Mouse (Mus musculus) intestine, embryonic 16.5 days (tissue): ENCODE results near the gene Ptgdr2. TPM values are rescaled to one million over a fixed set of nuclear protein-coding genes. Genes with fewer than 3 reads are reported as not detected.

Source experiments
- ATAC-seq: fragments of 200-750 bp; cut with Nextera tagmentation; 2 replicates; pipeline ENCODE4 v1.8.0; 2017; ENCODE audit warnings: moderate TSS enrichment, moderate library complexity
- H3K27ac ChIP-seq: fragments of 300-500 bp; sonication (generic); 2 replicates; pipeline ENCODE4 v1.5.1; 2014; ENCODE audit warnings: mild to moderate bottlenecking, low read length
- H3K27me3 ChIP-seq: fragments of 300-500 bp; sonication (generic); replicated peaks from 2 replicates; pipeline ENCODE4 v1.6.1; 2014; ENCODE audit warnings: low read length, control low read depth, mixed read lengths; ENCODE audit not compliant: control insufficient read depth, insufficient read depth
- H3K36me3 ChIP-seq: fragments of 300-500 bp; sonication (generic); 2 replicates; pipeline ENCODE4 v1.6.1; 2014; ENCODE audit warnings: low read length, control low read depth; ENCODE audit not compliant: control insufficient read depth, insufficient read depth
- H3K4me1 ChIP-seq: fragments of 300-500 bp; sonication (generic); 2 replicates; pipeline ENCODE4 v1.6.1; 2014; ENCODE audit warnings: low read length, control low read depth, mixed read lengths; ENCODE audit not compliant: control insufficient read depth, insufficient read depth
- H3K4me2 ChIP-seq: fragments of 300-500 bp; sonication (generic); 2 replicates; pipeline ENCODE4 v1.6.1; 2014; ENCODE audit warnings: low read depth, low read length, control low read depth
- H3K4me3 ChIP-seq: fragments of 300-500 bp; sonication (generic); 2 replicates; pipeline ENCODE4 v1.5.1; 2014; ENCODE audit warnings: mild to moderate bottlenecking, low read length
- H3K9ac ChIP-seq: fragments of 300-500 bp; sonication (generic); 2 replicates; pipeline ENCODE4 v1.6.1; 2014; ENCODE audit warnings: low read depth, low read length
- H3K9me3 ChIP-seq: fragments of 300-500 bp; sonication (generic); 2 replicates; pipeline ENCODE4 v1.6.1; 2016; ENCODE audit warnings: low read length, control low read depth; ENCODE audit not compliant: control insufficient read depth
- WGBS: fragments of 180-500 bp; shearing (Covaris S2); extraction: QIAGEN DNeasy Blood & Tissue Kit; methylation state at CpG from one replicate; pipeline ENCODE4 v1.1.7; 2014; 5-methylcytosine and 5-hydroxymethylcytosine counted together
- polyA plus RNA-seq: library from polyadenylated mRNA; unstranded; fragments of >200 nt; fragmentation: Nextera tagmentation; extraction: Ambion mirVana; gene quantifications from 2 replicates; pipeline ENCODE4 v1.2.1, GENCODE M21; 2015

The Ptgdr2 gene
- polyA plus RNA-seq, 1 experiment from 2014 or later: 0.05 TPM

GRCm38 (mm10) chr19:10976318-10976717 is 39.4 kb downstream of the Ptgdr2 start:
- WGBS: 42% methylated on average over 4 of the region's 4 CpGs
- Histone ChIP-seq H3K27me3 (no peaks in the 10 kb centered on the region), H3K4me3 (no peak overlapping the region), H3K27ac (no peak overlapping the region), H3K4me2 (no peak overlapping the region), H3K9ac (no peak overlapping the region), H3K4me1 (peaks cover 30% of the 10 kb centered on the region), H3K36me3 (no peaks in the 10 kb centered on the region), H3K9me3 (no peaks in the 10 kb centered on the region)
- ATAC-seq: no peak

- Histone ChIP-seq H3K27ac (no peak overlapping the region), H3K27me3 (no peaks in the 10 kb centered on the region), H3K4me3 (no peak overlapping the region), H3K36me3 (no peaks in the 10 kb centered on the region), H3K4me2 (peak overlapping the region; percentile 29), H3K9ac (no peak overlapping the region; the same call in 1 of the 2 replicates), H3K9me3 (no peaks in the 10 kb centered on the region), H3K4me1 (peaks cover 16% of the 10 kb centered on the region)
- ATAC-seq: peak; percentile 30
- 14% methylated on average over 18 of the region's 18 CpGs for WGBS
Measured at GRCm38 (mm10) chr19:10979184-10980168, 42.5 kb downstream of the Ptgdr2 start.

GRCm38 (mm10) chr19:10980210-10980609 is 43.2 kb downstream of the Ptgdr2 start:
- Histone ChIP-seq H3K9ac (no peak overlapping the region), H3K4me2 (no peak overlapping the region), H3K27me3 (no peaks in the 10 kb centered on the region), H3K27ac (no peak overlapping the region), H3K36me3 (no peaks in the 10 kb centered on the region), H3K4me1 (peaks cover 10% of the 10 kb centered on the region; the same call in 1 of the 2 replicates), H3K9me3 (no peaks in the 10 kb centered on the region), H3K4me3 (no peak overlapping the region)
- WGBS: 87% methylated on average over 5 of the region's 5 CpGs
- peak; percentile 7; the same call in 1 of the 2 replicates for ATAC-seq

- Histone ChIP-seq H3K27ac (no peak overlapping the region), H3K9ac (no peak overlapping the region), H3K9me3 (no peaks in the 10 kb centered on the region), H3K27me3 (no peaks in the 10 kb centered on the region), H3K36me3 (no peaks in the 10 kb centered on the region), H3K4me1 (peaks cover 4% of the 10 kb centered on the region; the same call in 1 of the 2 replicates), H3K4me2 (peak overlapping the region; percentile 39), H3K4me3 (0 out of 2 replicates have a peak overlapping the region, but pooled peaks have one; percentile 13)
- 21% methylated on average over 14 of the region's 14 CpGs for WGBS
- peak; percentile 47; the same call in 1 of the 2 replicates for ATAC-seq
Measured at GRCm38 (mm10) chr19:10983146-10983545, 46.2 kb downstream of the Ptgdr2 start.

- Histone ChIP-seq H3K4me1 (peaks cover 3% of the 10 kb centered on the region; the same call in 1 of the 2 replicates), H3K9me3 (no peaks in the 10 kb centered on the region), H3K27me3 (no peaks in the 10 kb centered on the region), H3K27ac (no peak overlapping the region), H3K9ac (no peak overlapping the region), H3K4me3 (no peak overlapping the region), H3K36me3 (no peaks in the 10 kb centered on the region), H3K4me2 (no peak overlapping the region)
- ATAC-seq: no peak
- WGBS: 76% methylated on average over 13 of the region's 13 CpGs
Measured at GRCm38 (mm10) chr19:10984551-10984950, 47.6 kb downstream of the Ptgdr2 start.

GRCm38 (mm10) chr19:10985889-10986288 is 48.9 kb downstream of the Ptgdr2 start:
- WGBS: 94% methylated on average over 4 of the region's 4 CpGs
- peaks cover 3% of the 10 kb centered on the region; the same call in 1 of the 2 replicates for H3K4me1 ChIP-seq
- H3K4me2 ChIP-seq: no peak overlapping the region
- H3K36me3 ChIP-seq: no peaks in the 10 kb centered on the region
- H3K9ac ChIP-seq: no peak overlapping the region
- H3K27me3 ChIP-seq: no peaks in the 10 kb centered on the region
- H3K9me3 ChIP-seq: no peaks in the 10 kb centered on the region
- no peak overlapping the region for H3K27ac ChIP-seq
- no peak overlapping the region for H3K4me3 ChIP-seq
- ATAC-seq: no peak

- Histone ChIP-seq H3K27ac (no peak overlapping the region), H3K4me1 (peaks cover 3% of the 10 kb centered on the region; the same call in 1 of the 2 replicates), H3K9me3 (no peaks in the 10 kb centered on the region), H3K9ac (no peak overlapping the region), H3K36me3 (no peaks in the 10 kb centered on the region), H3K27me3 (no peaks in the 10 kb centered on the region), H3K4me2 (no peak overlapping the region), H3K4me3 (no peak overlapping the region)
- WGBS: 85% methylated on average over 1 of the region's 1 CpGs
- peak; percentile 70 for ATAC-seq
Measured at GRCm38 (mm10) chr19:10988563-10988962, 51.6 kb downstream of the Ptgdr2 start.

GRCm38 (mm10) chr19:10990751-10991150 is 53.8 kb downstream of the Ptgdr2 start:
- H3K27ac ChIP-seq: no peak overlapping the region
- no peaks in the 10 kb centered on the region for H3K27me3 ChIP-seq
- peaks cover 3% of the 10 kb centered on the region; the same call in 1 of the 2 replicates for H3K4me1 ChIP-seq
- WGBS: 30% methylated on average over 1 of the region's 1 CpGs
- no peak overlapping the region for H3K4me3 ChIP-seq
- no peak overlapping the region for H3K9ac ChIP-seq
- no peaks in the 10 kb centered on the region for H3K9me3 ChIP-seq
- no peak for ATAC-seq
- no peak overlapping the region for H3K4me2 ChIP-seq
- no peaks in the 10 kb centered on the region for H3K36me3 ChIP-seq

- H3K4me2 ChIP-seq: no peak overlapping the region
- H3K4me1 ChIP-seq: peaks cover 3% of the 10 kb centered on the region; the same call in 1 of the 2 replicates
- H3K36me3 ChIP-seq: no peaks in the 10 kb centered on the region
- no peak overlapping the region for H3K4me3 ChIP-seq
- H3K9me3 ChIP-seq: no peaks in the 10 kb centered on the region
- ATAC-seq: no peak
- H3K9ac ChIP-seq: no peak overlapping the region
- no peak overlapping the region for H3K27ac ChIP-seq
- no peaks in the 10 kb centered on the region for H3K27me3 ChIP-seq
Measured at GRCm38 (mm10) chr19:10991911-10992310, 55.0 kb downstream of the Ptgdr2 start.
